Mouse (Mus musculus) megakaryocyte, embryonic 14.5 days (primary cell): ENCODE measurements around the gene Lztr1.

Experiments
- FLI1 ChIP-seq: IDR thresholded peaks from 2 replicates; pipeline ENCODE4 v1.6.1; 2012; ENCODE audit warnings: low read length, inconsistent platforms, mixed read lengths
- GATA1 ChIP-seq: IDR thresholded peaks from 3 replicates; pipeline ENCODE4 v1.6.1; 2012; ENCODE audit warnings: mixed read lengths, low read length, inconsistent platforms, borderline replicate concordance

GRCm38 (mm10) chr16:17559396-17560027 is 51.0 kb downstream of the Lztr1 start:
- TF ChIP-seq GATA1 (no peak), FLI1 (no peak)
